Mouse (Mus musculus) layer of hippocampus, postnatal 36 days (tissue): ENCODE data around the gene Lrch4. TPM values are rescaled to one million over a fixed set of nuclear protein-coding genes. Genes with fewer than 3 reads are reported as not detected.

Experiments used
- DNase-seq, 2 experiments: peaks; one replicate each; pipeline ENCODE4 v3.0.0; 2022
- total RNA-seq, 2 experiments: library from RNA; stranded (reverse); gene quantifications; 2 replicates each; pipeline ENCODE4 v1.2.3; 2021

Lrch4 gene
- total RNA-seq, 2 experiments from 2014 or later = 21.8 to 25.3 TPM

GRCm38 (mm10) chr5:137652474-137652873, 23.6 kb downstream of the Lrch4 start:
- peak in 1 of 2 experiments; percentile 44 for DNase-seq

- no peak for DNase-seq
Observed at GRCm38 (mm10) chr5:137653366-137653765, 24.4 kb downstream of the Lrch4 start.

- DNase-seq = no peak
Observed at GRCm38 (mm10) chr5:137654746-137655145, 25.8 kb downstream of the Lrch4 start.

GRCm38 (mm10) chr5:137656977-137657376, 28.1 kb downstream of the Lrch4 start:
- peak; percentile 72 to 74 for DNase-seq

GRCm38 (mm10) chr5:137660064-137660688, 31.3 kb downstream of the Lrch4 start:
- DNase-seq = no peak

GRCm38 (mm10) chr5:137663057-137663456, 34.1 kb downstream of the Lrch4 start:
- no peak for DNase-seq

GRCm38 (mm10) chr5:137668971-137669370, 40.0 kb downstream of the Lrch4 start:
- no peak for DNase-seq

- DNase-seq = no peak
Observed at GRCm38 (mm10) chr5:137670240-137670639, 41.3 kb downstream of the Lrch4 start.

GRCm38 (mm10) chr5:137671443-137672240, 42.7 kb downstream of the Lrch4 start:
- no peak for DNase-seq

- no peak for DNase-seq
Observed at GRCm38 (mm10) chr5:137672361-137672760, 43.4 kb downstream of the Lrch4 start.

GRCm38 (mm10) chr5:137673015-137673414, 44.1 kb downstream of the Lrch4 start:
- no peak for DNase-seq

- no peak for DNase-seq
Observed at GRCm38 (mm10) chr5:137674786-137675185, 45.9 kb downstream of the Lrch4 start.

GRCm38 (mm10) chr5:137677859-137678258, 48.9 kb downstream of the Lrch4 start:
- DNase-seq = peak; percentile 38 to 44

GRCm38 (mm10) chr5:137678736-137679135, 49.8 kb downstream of the Lrch4 start:
- DNase-seq = no peak

GRCm38 (mm10) chr5:137679726-137680125, 50.8 kb downstream of the Lrch4 start:
- no peak for DNase-seq

- DNase-seq = no peak
Observed at GRCm38 (mm10) chr5:137682526-137682925, 53.6 kb downstream of the Lrch4 start.

GRCm38 (mm10) chr5:137683388-137684293, 54.7 kb downstream of the Lrch4 start:
- DNase-seq = no peak

- DNase-seq = peak; percentile 99
Observed at GRCm38 (mm10) chr5:137684294-137685123, 55.6 kb downstream of the Lrch4 start, which contains the start of gene Agfg2. Gene Agfg2 (minus strand): TSS chr5:137684726.

- no peak for DNase-seq
Observed at GRCm38 (mm10) chr5:137685653-137686052, 56.7 kb downstream of the Lrch4 start.

GRCm38 (mm10) chr5:137686127-137686790, 57.3 kb downstream of the Lrch4 start:
- DNase-seq = no peak

GRCm38 (mm10) chr5:137689974-137690373, 61.1 kb downstream of the Lrch4 start:
- no peak for DNase-seq
